Mouse (Mus musculus) heart, postnatal 10 days (tissue): ENCODE measurements around the gene Ttll11. TPM values are rescaled to one million over a fixed set of nuclear protein-coding genes. Genes with fewer than 3 reads are reported as not detected.

Source experiments
- DNase-seq, 2 experiments: peaks; one replicate each; pipeline ENCODE4 v3.0.0; 2021
- intact Hi-C: fragments of 180-260 bp; cut with DNase I; formaldehyde crosslinking; loops from one replicate; pipeline ENCODE4 v1.15.1; 2025
- total RNA-seq, 2 experiments: library from RNA; stranded (reverse); gene quantifications; 2 replicates each; pipeline ENCODE4 v1.2.3; 2021

The Ttll11 gene
- total RNA-seq, 2 experiments from 2014 or later, result 1.8 to 2.5 TPM

- DNase-seq, result no peak
- intact Hi-C loops, result no loop called here
These were observed 240.0 kb downstream of the Ttll11 start for GRCm38 (mm10) chr2:35739669-35740254.

GRCm38 (mm10) chr2:35737467-35738027 lies 242.2 kb downstream of the Ttll11 start:
- no peak for DNase-seq
- intact Hi-C loops, result no loop called here

GRCm38 (mm10) chr2:35736061-35736460 lies 243.7 kb downstream of the Ttll11 start:
- intact Hi-C loops, result no loop called here
- no peak for DNase-seq

GRCm38 (mm10) chr2:35735001-35735400 lies 244.7 kb downstream of the Ttll11 start:
- intact Hi-C loops, result no loop called here
- DNase-seq, result no peak

- intact Hi-C loops, result loop anchor here (2.0 kb wide), 1 partner anchor 187 kb away; no protein-coding TSS in a partner anchor
- DNase-seq, result no peak
These were observed 247.9 kb downstream of the Ttll11 start for GRCm38 (mm10) chr2:35731671-35732449.

- peak; percentile 67 to 74 for DNase-seq
- intact Hi-C loops, result loop anchor here (2.0 to 5.0 kb wide), 2 partner anchors 178 to 185 kb away; no protein-coding TSS in a partner anchor
These were observed 250.3 kb downstream of the Ttll11 start for GRCm38 (mm10) chr2:35729077-35730065.

GRCm38 (mm10) chr2:35728633-35729032 lies 251.1 kb downstream of the Ttll11 start:
- intact Hi-C loops, result loop anchor here (5.0 kb wide), 1 partner anchor 179 kb away; no protein-coding TSS in a partner anchor
- no peak for DNase-seq

GRCm38 (mm10) chr2:35723691-35724090 lies 256.0 kb downstream of the Ttll11 start:
- intact Hi-C loops, result no loop called here
- no peak for DNase-seq

GRCm38 (mm10) chr2:35723267-35723666 lies 256.4 kb downstream of the Ttll11 start:
- intact Hi-C loops, result no loop called here
- no peak for DNase-seq

GRCm38 (mm10) chr2:35722821-35723220 lies 256.9 kb downstream of the Ttll11 start:
- intact Hi-C loops, result no loop called here
- DNase-seq, result no peak

- intact Hi-C loops, result no loop called here
- no peak for DNase-seq
These were observed 258.8 kb downstream of the Ttll11 start for GRCm38 (mm10) chr2:35720956-35721355.

GRCm38 (mm10) chr2:35720550-35720949 lies 259.2 kb downstream of the Ttll11 start:
- no peak for DNase-seq
- intact Hi-C loops, result no loop called here

GRCm38 (mm10) chr2:35720104-35720503 lies 259.6 kb downstream of the Ttll11 start:
- intact Hi-C loops, result no loop called here
- DNase-seq, result peak in 1 of 2 experiments; percentile 43

- intact Hi-C loops, result no loop called here
These were observed 260.3 kb downstream of the Ttll11 start for GRCm38 (mm10) chr2:35719230-35720005.

GRCm38 (mm10) chr2:35718662-35719061 lies 261.1 kb downstream of the Ttll11 start:
- no peak for DNase-seq
- intact Hi-C loops, result no loop called here

More at GRCm38 (mm10) chr2:35719230-35720005, 260.3 kb downstream of the Ttll11 start:
- DNase-seq, result no peak

GRCm38 (mm10) chr2:35718003-35718500 lies 261.7 kb downstream of the Ttll11 start:
- intact Hi-C loops, result no loop called here
- no peak for DNase-seq

GRCm38 (mm10) chr2:35716175-35716574 lies 263.5 kb downstream of the Ttll11 start:
- intact Hi-C loops, result no loop called here

GRCm38 (mm10) chr2:35715485-35715884 lies 264.2 kb downstream of the Ttll11 start:
- intact Hi-C loops, result loop anchor here (1.0 kb wide), 1 partner anchor 58 kb away; no protein-coding TSS in a partner anchor
- DNase-seq, result no peak

More at GRCm38 (mm10) chr2:35716175-35716574, 263.5 kb downstream of the Ttll11 start:
- no peak for DNase-seq

- peak; percentile 58 to 62 for DNase-seq
- intact Hi-C loops, result loop anchor here (1.0 kb wide), 1 partner anchor 57 kb away; no protein-coding TSS in a partner anchor
These were observed 265.0 kb downstream of the Ttll11 start for GRCm38 (mm10) chr2:35714742-35715167.
